Mouse (Mus musculus) retina, adult 2 months (tissue): ENCODE results near the gene Zfp105.

Experiments
- DNase-seq: peaks from one replicate; pipeline ENCODE4 v3.0.0-alpha.2; 2012; ENCODE audit warnings: low read depth, low spot score

Gene Zfp105

GRCm38 (mm10) chr9:122922936-122923381 is at the start of gene Zfp105:
Gene Zfp105 (plus strand): TSS chr9:122923072.
- peak; percentile 63 for DNase-seq

GRCm38 (mm10) chr9:122874653-122875052 is 48.2 kb upstream of the Zfp105 start:
- DNase-seq = no peak

DNA sequence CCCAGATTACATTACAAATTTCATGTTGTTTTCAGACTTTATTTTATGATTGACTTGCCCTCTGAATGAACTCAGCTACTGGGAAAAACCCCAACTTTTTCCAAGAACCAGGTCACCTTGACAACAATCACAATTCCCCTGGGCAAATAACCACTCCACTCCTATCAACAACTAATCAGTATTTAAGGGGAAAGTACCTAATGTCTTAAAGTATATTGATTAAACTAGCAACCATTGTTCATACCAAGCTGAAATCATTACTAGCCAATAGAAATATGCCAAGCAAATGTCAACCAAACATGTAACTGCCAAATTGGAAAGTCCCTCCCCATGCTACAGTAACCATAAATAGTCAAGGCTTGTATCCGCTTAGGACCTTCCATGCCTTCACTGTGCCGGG is 47.7 kb upstream of the Zfp105 start:
- no peak for DNase-seq

DNA sequence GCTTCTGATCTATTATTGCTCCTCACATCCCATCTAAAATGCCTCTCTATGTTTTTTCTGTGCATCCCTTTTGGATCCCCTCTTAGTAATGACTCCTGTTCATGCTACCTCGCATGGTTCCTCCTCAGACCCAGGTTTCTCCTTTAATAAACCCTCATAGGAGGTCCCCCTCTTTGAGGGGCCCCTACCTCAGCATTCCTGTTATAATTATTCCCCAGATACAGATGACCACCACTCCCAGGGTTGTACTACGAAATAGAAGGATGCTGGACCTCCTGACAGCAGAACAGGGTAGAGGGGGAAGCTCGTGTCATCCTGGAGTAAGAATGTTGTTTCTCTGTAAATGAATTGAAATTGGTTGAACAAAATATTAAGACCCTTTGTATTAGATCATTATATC is 37.5 kb upstream of the Zfp105 start, which contains the start of gene Zkscan7:
Zkscan7 (plus strand) TSS at position 301 of the 400 bp plus-strand sequence.
- no peak for DNase-seq

DNA sequence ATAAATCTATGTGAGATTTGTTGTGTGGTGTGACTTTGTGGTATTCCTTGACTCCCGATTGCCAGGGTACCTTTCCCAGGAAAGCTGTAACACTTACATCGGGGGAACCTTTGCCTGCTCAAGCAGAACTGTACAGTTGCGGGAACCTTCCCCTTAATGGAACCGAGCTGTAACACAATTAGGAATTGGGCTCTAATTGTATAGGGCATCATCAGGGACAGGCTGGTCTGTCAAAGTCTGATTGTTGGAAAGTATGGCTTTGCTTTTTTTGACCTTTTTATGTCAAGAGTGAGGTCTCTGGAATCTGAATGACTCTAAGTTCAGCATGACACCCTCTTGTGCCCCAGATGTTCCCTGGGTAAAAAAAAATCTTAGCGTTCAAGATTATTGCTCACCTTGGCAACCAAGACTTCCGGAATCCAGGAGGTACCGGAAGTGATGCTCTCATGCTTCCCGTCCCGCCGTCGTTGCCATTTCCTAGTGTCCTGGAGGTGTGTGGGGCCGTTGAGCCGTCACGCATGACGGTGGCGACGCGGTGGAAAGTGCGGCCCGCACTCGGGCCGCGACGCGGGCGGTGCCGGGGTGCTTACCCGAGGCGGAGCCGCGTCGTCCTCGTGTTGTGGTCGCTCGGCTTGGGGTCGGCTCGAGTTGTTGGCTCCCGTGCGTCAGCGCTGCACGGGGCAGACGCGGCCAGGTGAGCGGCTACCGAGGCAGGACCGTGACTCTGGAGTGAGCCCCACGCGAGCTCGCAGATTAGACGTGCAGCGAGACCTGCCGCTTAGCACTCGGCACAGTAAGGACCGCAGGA is 36.3 kb upstream of the Zfp105 start:
- DNase-seq = peak; percentile 61

DNA sequence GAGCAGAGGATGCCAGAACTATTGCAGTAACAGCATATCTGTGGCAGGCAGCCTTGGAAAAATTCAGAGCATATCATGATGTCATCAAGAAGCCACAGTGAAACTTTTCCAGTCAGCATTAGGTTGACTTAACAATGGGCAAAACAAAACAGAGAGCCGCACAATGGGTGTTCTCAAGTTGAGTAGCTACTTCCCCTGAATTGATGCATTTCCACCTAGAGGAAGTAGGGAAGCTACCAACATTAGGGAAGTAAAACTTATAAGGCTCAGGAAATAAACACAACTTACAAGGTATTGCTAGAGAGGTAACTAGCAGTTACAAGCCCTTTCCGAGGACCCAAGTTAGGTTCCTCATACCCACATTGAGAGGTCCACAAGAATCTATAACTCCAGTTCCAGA is 21.8 kb upstream of the Zfp105 start:
- DNase-seq = no peak

GRCm38 (mm10) chr9:122902717-122903535 is 19.9 kb upstream of the Zfp105 start:
- DNase-seq = peak; percentile 80

- no peak for DNase-seq
Measured at GRCm38 (mm10) chr9:122922436-122922835, 436 bp upstream of the Zfp105 start.

- DNase-seq = no peak
Measured at GRCm38 (mm10) chr9:122928915-122929314, 6.0 kb downstream of the Zfp105 start.

GRCm38 (mm10) chr9:122950643-122951475 is 28.0 kb downstream of the Zfp105 start, which contains the start of the genes 1110059G10Rik and Kif15:
Gene 1110059G10Rik (minus strand): TSS chr9:122951000.
Gene Kif15 (plus strand): TSS chr9:122951046.
- peak; percentile 80 for DNase-seq
